Mouse (Mus musculus) limb, embryonic 10.5 days (tissue): ENCODE measurements around the gene Hdhd5. TPM values are rescaled to one million over a fixed set of nuclear protein-coding genes. Genes with fewer than 3 reads are reported as not detected.

ENCODE experiments used
- DNase-seq: peaks from one replicate; pipeline ENCODE4 v3.0.0-alpha.2; 2017; ENCODE audit warnings: low spot score
- H3K27ac ChIP-seq: fragments of 300-500 bp; sonication (generic); 2 replicates; pipeline ENCODE4 v1.5.1; 2016; ENCODE audit warnings: mild to moderate bottlenecking
- H3K27me3 ChIP-seq: fragments of 300-500 bp; sonication (generic); 2 replicates; pipeline ENCODE4 v1.6.1; 2016; ENCODE audit warnings: low read depth, mild to moderate bottlenecking; ENCODE audit not compliant: poor library complexity, severe bottlenecking
- H3K36me3 ChIP-seq: fragments of 300-500 bp; sonication (generic); 2 replicates; pipeline ENCODE4 v1.6.1; 2016; ENCODE audit warnings: mild to moderate bottlenecking, moderate library complexity
- H3K4me1 ChIP-seq: fragments of 300-500 bp; sonication (generic); 2 replicates; pipeline ENCODE4 v1.6.1; 2016
- H3K4me3 ChIP-seq: fragments of 300-500 bp; sonication (generic); 2 replicates; pipeline ENCODE4 v1.5.1; 2016; ENCODE audit warnings: mild to moderate bottlenecking, moderate library complexity
- H3K9me3 ChIP-seq: fragments of 300-500 bp; sonication (generic); replicated peaks from 2 replicates; pipeline ENCODE4 v1.6.1; 2016; ENCODE audit warnings: mild to moderate bottlenecking
- WGBS: fragments of 180-500 bp; shearing (Covaris S2); methylation state at CpG from one replicate; pipeline ENCODE4 v1.1.7; 2016; 5-methylcytosine and 5-hydroxymethylcytosine counted together
- polyA plus RNA-seq: library from polyadenylated mRNA; unstranded; fragments of >200 nt; fragmentation: Nextera tagmentation; extraction: Ambion mirVana; gene quantifications from 2 replicates; pipeline ENCODE4 v1.2.1, GENCODE M21; 2016

Hdhd5 gene
- polyA plus RNA-seq, 1 experiment from 2014 or later, result 26.3 TPM

GRCm38 (mm10) chr6:120462251-120462650 lies 68.9 kb downstream of the Hdhd5 start:
- peaks cover 13% of the 10 kb centered on the region for H3K4me1 ChIP-seq
- WGBS, result 56% methylated on average over 6 of the region's 6 CpGs
- H3K27ac ChIP-seq, result no peak overlapping the region
- H3K4me3 ChIP-seq, result no peak overlapping the region
- no peaks in the 10 kb centered on the region for H3K9me3 ChIP-seq
- peaks cover 59% of the 10 kb centered on the region for H3K27me3 ChIP-seq
- no peaks in the 10 kb centered on the region for H3K36me3 ChIP-seq
- no peak for DNase-seq

DNA sequence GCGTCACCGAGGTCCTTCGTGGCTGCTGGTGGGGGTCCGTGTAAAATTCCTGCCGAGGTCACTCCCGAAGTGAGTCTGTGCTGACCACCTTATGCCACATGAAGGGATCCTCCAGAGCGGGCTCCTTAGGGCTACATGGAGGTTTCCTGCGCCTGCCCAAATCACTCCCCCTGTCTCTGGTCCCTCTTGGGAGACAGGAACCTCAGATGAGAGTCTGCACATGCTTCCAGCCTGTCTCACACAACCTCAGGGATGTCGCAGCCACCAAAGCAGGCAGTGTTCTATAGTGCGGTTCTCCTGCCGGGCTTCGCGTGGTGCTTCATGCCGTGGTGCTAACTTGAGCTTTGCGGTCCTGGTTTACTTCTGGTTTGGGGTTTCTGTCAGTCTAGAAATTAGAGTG lies 69.9 kb downstream of the Hdhd5 start:
- no peaks in the 10 kb centered on the region for H3K9me3 ChIP-seq
- no peak overlapping the region for H3K4me3 ChIP-seq
- DNase-seq, result no peak
- peaks cover 13% of the 10 kb centered on the region for H3K4me1 ChIP-seq
- no peak overlapping the region for H3K27ac ChIP-seq
- H3K36me3 ChIP-seq, result no peaks in the 10 kb centered on the region
- 64% methylated on average over 15 of the region's 15 CpGs for WGBS
- peaks cover 59% of the 10 kb centered on the region for H3K27me3 ChIP-seq

Other genes with a start within 250 kb of the Hdhd5 start
- not detected in 2 replicates for gene D330020A13Rik, start 237.0 kb downstream of the Hdhd5 start, polyA plus RNA-seq
- 0.11 and 0.21 TPM in 2 replicates for gene B4galnt3, start 236.8 kb downstream of the Hdhd5 start, polyA plus RNA-seq
- gene Kdm5a, start 167.2 kb downstream of the Hdhd5 start, polyA plus RNA-seq, result 45.7 and 45.9 TPM in 2 replicates
- gene Ccdc77, start 166.9 kb downstream of the Hdhd5 start, polyA plus RNA-seq, result 25.6 and 29.4 TPM in 2 replicates
- gene Il17ra, start 68.1 kb downstream of the Hdhd5 start, polyA plus RNA-seq, result 2.8 and 3.0 TPM in 2 replicates
- gene Tmem121b, start 37.5 kb downstream of the Hdhd5 start, polyA plus RNA-seq, result 0.10 and 0.18 TPM in 2 replicates
- gene Cecr2, start 135.1 kb upstream of the Hdhd5 start, polyA plus RNA-seq, result 12.7 and 17.5 TPM in 2 replicates
- gene Slc25a18, start 242.3 kb upstream of the Hdhd5 start, polyA plus RNA-seq, result 0.08 and 0.19 TPM in 2 replicates